Mouse (Mus musculus) splenic B cell, adult 2 months (primary cell): Measurements from ENCODE around the gene Ccnl1.
A peak's percentile ranks its signal among the peaks of the same experiment; 100 is the strongest.

Source experiments
- DNase-seq: peaks from one replicate; pipeline ENCODE4 v3.0.0-alpha.2; 2011; ENCODE audit warnings: low read depth, low spot score
- H3K27me3 ChIP-seq: 2 replicates; pipeline ENCODE4 v1.6.1; 2012; ENCODE audit warnings: mild to moderate bottlenecking, low read length, moderate library complexity, mixed read lengths; ENCODE audit not compliant: control insufficient read depth, poor library complexity, insufficient read depth, severe bottlenecking
- H3K36me3 ChIP-seq: 2 replicates; pipeline ENCODE4 v1.6.1; 2012; ENCODE audit warnings: mild to moderate bottlenecking, low read length, moderate library complexity, mixed read lengths; ENCODE audit not compliant: control insufficient read depth, poor library complexity, insufficient read depth, severe bottlenecking

The Ccnl1 gene

GRCm38 (mm10) chr3:65943453-65943852 is 14.6 kb downstream of the Ccnl1 start:
- no peaks in the 10 kb centered on the region for H3K27me3 ChIP-seq
- peaks cover 14% of the 10 kb centered on the region; the same call in 1 of the 2 replicates for H3K36me3 ChIP-seq
- no peak for DNase-seq

GRCm38 (mm10) chr3:65941052-65941451 is 17.0 kb downstream of the Ccnl1 start:
- Histone ChIP-seq H3K27me3 (no peaks in the 10 kb centered on the region), H3K36me3 (peaks cover 5% of the 10 kb centered on the region; the same call in 1 of the 2 replicates)
- DNase-seq: no peak

- no peaks in the 10 kb centered on the region for H3K27me3 ChIP-seq
- H3K36me3 ChIP-seq: peaks cover 1% of the 10 kb centered on the region; the same call in 1 of the 2 replicates
- DNase-seq: peak; percentile 56
Observed at GRCm38 (mm10) chr3:65938211-65938610, 19.8 kb downstream of the Ccnl1 start.

- H3K36me3 ChIP-seq: no peaks in the 10 kb centered on the region
- H3K27me3 ChIP-seq: no peaks in the 10 kb centered on the region
- DNase-seq: no peak
Observed at GRCm38 (mm10) chr3:65936384-65936783, 21.7 kb downstream of the Ccnl1 start.

- H3K36me3 ChIP-seq: no peaks in the 10 kb centered on the region
- no peaks in the 10 kb centered on the region for H3K27me3 ChIP-seq
- DNase-seq: no peak
Observed at GRCm38 (mm10) chr3:65935153-65935552, 22.9 kb downstream of the Ccnl1 start.

GRCm38 (mm10) chr3:65933726-65934125 is 24.3 kb downstream of the Ccnl1 start:
- no peaks in the 10 kb centered on the region for H3K27me3 ChIP-seq
- DNase-seq: no peak

GRCm38 (mm10) chr3:65931542-65931941 is 26.5 kb downstream of the Ccnl1 start:
- DNase-seq: no peak
- Histone ChIP-seq H3K27me3 (no peaks in the 10 kb centered on the region), H3K36me3 (no peaks in the 10 kb centered on the region)

More at GRCm38 (mm10) chr3:65933726-65934125, 24.3 kb downstream of the Ccnl1 start:
- H3K36me3 ChIP-seq: no peaks in the 10 kb centered on the region

- no peak for DNase-seq
- Histone ChIP-seq H3K36me3 (no peaks in the 10 kb centered on the region), H3K27me3 (no peaks in the 10 kb centered on the region)
Observed at GRCm38 (mm10) chr3:65930636-65931035, 27.4 kb downstream of the Ccnl1 start.

- Histone ChIP-seq H3K36me3 (no peaks in the 10 kb centered on the region), H3K27me3 (no peaks in the 10 kb centered on the region)
- peak; percentile 86 for DNase-seq
Observed at GRCm38 (mm10) chr3:65929821-65930633, 28.0 kb downstream of the Ccnl1 start.

GRCm38 (mm10) chr3:65929304-65929783 is 28.7 kb downstream of the Ccnl1 start:
- peak; percentile 65 for DNase-seq
- H3K27me3 ChIP-seq: no peaks in the 10 kb centered on the region
- H3K36me3 ChIP-seq: no peaks in the 10 kb centered on the region

- Histone ChIP-seq H3K27me3 (no peaks in the 10 kb centered on the region), H3K36me3 (no peaks in the 10 kb centered on the region)
- DNase-seq: no peak
Observed at GRCm38 (mm10) chr3:65928614-65929272, 29.3 kb downstream of the Ccnl1 start.

- Histone ChIP-seq H3K36me3 (no peaks in the 10 kb centered on the region), H3K27me3 (no peaks in the 10 kb centered on the region)
- no peak for DNase-seq
Observed at GRCm38 (mm10) chr3:65927685-65928084, 30.4 kb downstream of the Ccnl1 start.

GRCm38 (mm10) chr3:65927101-65927501 is 30.9 kb downstream of the Ccnl1 start:
- H3K36me3 ChIP-seq: no peaks in the 10 kb centered on the region
- no peaks in the 10 kb centered on the region for H3K27me3 ChIP-seq
- no peak for DNase-seq

- no peak for DNase-seq
- H3K27me3 ChIP-seq: no peaks in the 10 kb centered on the region
- no peaks in the 10 kb centered on the region for H3K36me3 ChIP-seq
Observed at GRCm38 (mm10) chr3:65926426-65926825, 31.6 kb downstream of the Ccnl1 start.

GRCm38 (mm10) chr3:65925058-65925740 is 32.9 kb downstream of the Ccnl1 start:
- DNase-seq: no peak
- H3K27me3 ChIP-seq: no peaks in the 10 kb centered on the region

More at GRCm38 (mm10) chr3:65925058-65925740, 32.9 kb downstream of the Ccnl1 start:
- no peaks in the 10 kb centered on the region for H3K36me3 ChIP-seq
